Mouse (Mus musculus): Measurements from ENCODE around the gene D630003M21Rik.

GRCm38 (mm10) chr2:158169351-158169750 lies 59.7 kb downstream of the D630003M21Rik start:
- no peak for TF ChIP-seq CTCF (IDR thresholded peaks at IDR 0.05; ENCODE audit: borderline replicate concordance, control insufficient read depth, extremely low read depth, insufficient read depth, low read length, poor library complexity)
- no peak for TF ChIP-seq POLR2A (IDR thresholded peaks at IDR 0.05; ENCODE audit: control insufficient read depth, extremely low read depth, insufficient read depth, low read length, poor library complexity)

Measured in thymus, adult 2 months (tissue).